Mouse (Mus musculus): ENCODE data around the gene Dvl3. TPM values are rescaled to one million over a fixed set of nuclear protein-coding genes. Genes with fewer than 3 reads are reported as not detected.
"Not testable (repeated sequence)": the region's sequence is repeated elsewhere in the genome, so short reads cannot be mapped to it uniquely, and the experiment has no call there.

Dvl3 gene
- 43.3 and 43.8 TPM in 2 replicates for total RNA-seq (2021)
- long read RNA-seq, experiment 1, transcript Dvl3-201 (15 exons, 2,519 nt) = major isoform, 5 of 9 reads
- long read RNA-seq, experiment 1, partial matches to known transcripts = 0 of 9 reads
- long read RNA-seq, experiment 1, other reads (novel, unspliced or antisense) = 4 of 9 reads
- long read RNA-seq, experiment 2, partial matches to known transcripts = 0 of 8 reads
- long read RNA-seq, experiment 2, other reads (novel, unspliced or antisense) = 4 of 8 reads

GRCm38 (mm10) chr16:20516726-20517201 is at the start of gene Dvl3:
Dvl3 (plus strand) TSS chr16:20516982.
- DNase-seq = peak; percentile 97

GRCm38 (mm10) chr16:20470981-20471380 is 45.8 kb upstream of the Dvl3 start:
- no peak for DNase-seq

GRCm38 (mm10) chr16:20471686-20472085 is 45.1 kb upstream of the Dvl3 start:
- DNase-seq = no peak

- no peak for DNase-seq
Measured at GRCm38 (mm10) chr16:20473748-20474147, 43.0 kb upstream of the Dvl3 start.

GRCm38 (mm10) chr16:20474211-20474610 is 42.6 kb upstream of the Dvl3 start:
- DNase-seq = peak; percentile 89

GRCm38 (mm10) chr16:20474786-20475185 is 42.0 kb upstream of the Dvl3 start:
- DNase-seq = no peak

- DNase-seq = no peak
Measured at GRCm38 (mm10) chr16:20475335-20475734, 41.4 kb upstream of the Dvl3 start.

- peak; percentile 75 for DNase-seq
Measured at GRCm38 (mm10) chr16:20476857-20477256, 39.9 kb upstream of the Dvl3 start.

GRCm38 (mm10) chr16:20477270-20477669 is 39.5 kb upstream of the Dvl3 start:
- DNase-seq = no peak

GRCm38 (mm10) chr16:20478504-20478903 is 38.3 kb upstream of the Dvl3 start:
- DNase-seq = no peak

GRCm38 (mm10) chr16:20479026-20479760 is 37.6 kb upstream of the Dvl3 start:
- DNase-seq = not testable (repeated sequence)

- DNase-seq = peak; percentile 44
Measured at GRCm38 (mm10) chr16:20480115-20480514, 36.7 kb upstream of the Dvl3 start.

- no peak for DNase-seq
Measured at GRCm38 (mm10) chr16:20481746-20482145, 35.0 kb upstream of the Dvl3 start.

GRCm38 (mm10) chr16:20483716-20484115 is 33.1 kb upstream of the Dvl3 start:
- DNase-seq = not testable (repeated sequence)

- no peak for DNase-seq
Measured at GRCm38 (mm10) chr16:20485061-20485460, 31.7 kb upstream of the Dvl3 start.

- DNase-seq = no peak
Measured at GRCm38 (mm10) chr16:20486048-20486447, 30.7 kb upstream of the Dvl3 start.

- DNase-seq = no peak
Measured at GRCm38 (mm10) chr16:20488151-20488550, 28.6 kb upstream of the Dvl3 start.

GRCm38 (mm10) chr16:20488751-20489150 is 28.0 kb upstream of the Dvl3 start:
- not testable (repeated sequence) for DNase-seq

GRCm38 (mm10) chr16:20489233-20489632 is 27.5 kb upstream of the Dvl3 start:
- DNase-seq = no peak

GRCm38 (mm10) chr16:20490581-20490980 is 26.2 kb upstream of the Dvl3 start:
- DNase-seq = peak; percentile 58

- DNase-seq = no peak
Measured at GRCm38 (mm10) chr16:20491301-20491700, 25.5 kb upstream of the Dvl3 start.

GRCm38 (mm10) chr16:20493452-20493851 is 23.3 kb upstream of the Dvl3 start:
- DNase-seq = no peak
